Mouse (Mus musculus): ENCODE measurements around the gene Sel1l.

- TF ChIP-seq CTCF (IDR thresholded peaks at IDR 0.05; ENCODE audit: low read depth, low read length) = no peak
- no peak for TF ChIP-seq GATA1 (IDR thresholded peaks at IDR 0.05; ENCODE audit: borderline replicate concordance, low read length)
- TF ChIP-seq TAL1 (conservative IDR thresholded peaks at IDR 0.05; ENCODE audit: low read depth, low read length) = no peak
- TF ChIP-seq POLR2AphosphoS5 (IDR thresholded peaks at IDR 0.05; ENCODE audit: insufficient replicate concordance, low read depth, low read length) = no peak
- no peak for TF ChIP-seq GATA2 (IDR thresholded peaks at IDR 0.05; ENCODE audit: borderline replicate concordance, low read depth, low read length)
These were observed 89.1 kb downstream of the Sel1l start for GRCm38 (mm10) chr12:91759836-91760235.
